Mouse (Mus musculus) liver, embryonic 11.5 days (tissue): ENCODE measurements around the gene Sap30bp. TPM values are rescaled to one million over a fixed set of nuclear protein-coding genes. Genes with fewer than 3 reads are reported as not detected.
A peak's percentile ranks its signal among the peaks of the same experiment; 100 is the strongest.

Experiments
- ATAC-seq: fragments of 200-750 bp; cut with Nextera tagmentation; replicated peaks from 2 replicates; pipeline ENCODE4 v1.8.0; 2017; ENCODE audit warnings: moderate number of reproducible peaks, mild to moderate bottlenecking, moderate TSS enrichment, moderate library complexity; ENCODE audit not compliant: low FRiP score
- DNase-seq: peaks from one replicate; pipeline ENCODE4 v3.0.0-alpha.2; 2017; ENCODE audit warnings: low spot score
- H3K27ac ChIP-seq: fragments of 300-500 bp; sonication (generic); 2 replicates; pipeline ENCODE4 v1.5.1; 2014; ENCODE audit warnings: mild to moderate bottlenecking, low read depth, low read length, control low read depth
- H3K27me3 ChIP-seq: fragments of 300-500 bp; sonication (generic); replicated peaks from 2 replicates; pipeline ENCODE4 v1.6.1; 2014; ENCODE audit warnings: low read length, mixed read lengths; ENCODE audit not compliant: control insufficient read depth, insufficient read depth
- H3K36me3 ChIP-seq: fragments of 300-500 bp; sonication (generic); 2 replicates; pipeline ENCODE4 v1.6.1; 2014; ENCODE audit warnings: mild to moderate bottlenecking, low read length, moderate library complexity, mixed read lengths; ENCODE audit not compliant: control insufficient read depth, insufficient read depth
- H3K4me1 ChIP-seq: fragments of 300-500 bp; sonication (generic); replicated peaks from 2 replicates; pipeline ENCODE4 v1.6.1; 2014; ENCODE audit warnings: low read length, mixed read lengths; ENCODE audit not compliant: control insufficient read depth, insufficient read depth
- H3K4me2 ChIP-seq: fragments of 300-500 bp; sonication (generic); 2 replicates; pipeline ENCODE4 v1.6.1; 2014; ENCODE audit warnings: mild to moderate bottlenecking, control low read depth, moderate library complexity
- H3K4me3 ChIP-seq: fragments of 300-500 bp; sonication (generic); 2 replicates; pipeline ENCODE4 v1.5.1; 2014; ENCODE audit warnings: low read depth, low read length, control low read depth
- H3K9ac ChIP-seq: fragments of 300-500 bp; sonication (generic); 2 replicates; pipeline ENCODE4 v1.6.1; 2014; ENCODE audit warnings: low read depth, low read length, control low read depth
- H3K9me3 ChIP-seq: fragments of 300-500 bp; sonication (generic); 2 replicates; pipeline ENCODE4 v1.6.1; 2016; ENCODE audit warnings: low read length, inconsistent platforms, mixed read lengths; ENCODE audit not compliant: control insufficient read depth
- WGBS: fragments of 180-500 bp; shearing (Covaris S2); extraction: QIAGEN DNeasy Blood & Tissue Kit; methylation state at CpG from one replicate; pipeline ENCODE4 v1.1.7; 2014; 5-methylcytosine and 5-hydroxymethylcytosine counted together
- polyA plus RNA-seq: library from polyadenylated mRNA; unstranded; fragments of >200 nt; fragmentation: Nextera tagmentation; extraction: Ambion mirVana; gene quantifications from 2 replicates; pipeline ENCODE4 v1.2.1, GENCODE M21; 2014

The Sap30bp gene
- polyA plus RNA-seq, 1 experiment from 2014 or later: 39.9 TPM

DNA sequence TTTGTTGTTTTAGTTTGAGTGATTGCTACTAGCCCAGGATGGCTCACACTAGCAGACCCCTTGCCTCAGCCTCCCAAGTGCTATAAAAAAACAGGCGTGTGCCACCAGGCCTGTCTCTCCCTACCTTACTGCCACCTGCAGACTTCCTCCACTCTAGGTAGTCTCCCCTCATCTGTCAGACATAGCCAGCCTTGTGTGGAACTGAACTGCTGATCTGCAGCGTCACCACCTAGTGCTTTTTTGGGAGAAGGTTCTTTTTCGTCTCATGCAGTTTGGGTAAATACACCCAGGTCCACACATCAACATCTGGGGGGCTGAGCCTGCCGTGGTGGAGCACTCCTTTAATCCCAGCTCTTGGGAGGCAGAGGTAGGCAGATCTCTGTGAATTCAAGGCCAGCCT is 64.0 kb downstream of the Sap30bp start:
- Histone ChIP-seq H3K4me2 (no peak overlapping the region), H3K4me3 (no peak overlapping the region), H3K9me3 (no peaks in the 10 kb centered on the region), H3K9ac (no peak overlapping the region), H3K36me3 (no peaks in the 10 kb centered on the region), H3K27me3 (peaks cover 6% of the 10 kb centered on the region; the same call in 1 of the 2 replicates), H3K27ac (no peak overlapping the region), H3K4me1 (peaks cover 11% of the 10 kb centered on the region)
- ATAC-seq (no peak), DNase-seq (no peak)
- WGBS: 69% methylated on average over 4 of the region's 4 CpGs

DNA sequence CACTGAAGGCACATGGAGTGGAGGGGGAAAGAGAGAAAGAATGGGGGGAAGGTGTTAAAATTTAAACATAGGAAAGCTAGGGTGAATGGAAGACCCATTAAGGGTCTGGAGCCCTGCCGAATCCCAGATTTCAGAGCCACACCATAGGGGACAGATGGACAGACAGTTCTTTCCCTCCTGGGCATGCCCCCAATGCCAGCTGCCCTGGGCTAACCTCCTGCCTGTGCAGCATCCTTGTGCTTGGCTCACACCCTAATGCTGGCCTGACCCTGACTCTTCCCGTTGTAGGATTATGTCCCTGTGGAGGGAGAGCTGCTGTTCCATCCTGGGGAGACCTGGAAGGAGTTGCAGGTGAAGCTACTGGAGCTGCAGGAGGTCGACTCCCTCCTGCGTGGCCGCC is 64.6 kb downstream of the Sap30bp start:
- no peak for DNase-seq
- H3K4me1 ChIP-seq: peaks cover 11% of the 10 kb centered on the region
- no peak overlapping the region for H3K27ac ChIP-seq
- peaks cover 6% of the 10 kb centered on the region; the same call in 1 of the 2 replicates for H3K27me3 ChIP-seq
- no peaks in the 10 kb centered on the region for H3K9me3 ChIP-seq
- H3K4me2 ChIP-seq: no peak overlapping the region
- WGBS: 56% methylated on average over 5 of the region's 5 CpGs
- no peak overlapping the region for H3K9ac ChIP-seq
- H3K4me3 ChIP-seq: no peak overlapping the region
- no peaks in the 10 kb centered on the region for H3K36me3 ChIP-seq
- ATAC-seq: no peak

DNA sequence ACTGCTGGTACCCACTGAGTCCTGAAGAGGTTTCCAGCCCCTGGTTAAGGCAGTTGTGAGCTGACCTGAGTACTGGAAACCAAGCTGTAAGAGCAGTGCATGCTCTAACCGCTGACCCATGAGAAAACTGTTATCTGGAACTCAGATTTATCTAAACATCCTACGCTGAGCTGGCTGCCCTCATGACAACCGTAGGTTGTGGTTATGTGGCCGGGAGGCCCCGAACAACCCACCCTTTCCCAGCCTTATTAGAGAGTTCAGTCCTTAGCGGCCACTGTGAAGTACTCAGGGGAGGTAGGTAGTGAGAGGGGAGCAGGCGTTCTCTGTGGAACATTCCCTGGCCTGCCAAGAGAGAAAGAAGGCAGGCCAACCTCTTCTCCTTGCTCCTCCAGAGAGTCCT is 65.9 kb downstream of the Sap30bp start:
- no peaks in the 10 kb centered on the region for H3K9me3 ChIP-seq
- H3K27ac ChIP-seq: no peak overlapping the region
- H3K4me2 ChIP-seq: peak overlapping the region; percentile 9; the same call in 1 of the 2 replicates
- H3K27me3 ChIP-seq: peaks cover 6% of the 10 kb centered on the region; the same call in 1 of the 2 replicates
- WGBS: 41% methylated on average over 7 of the region's 7 CpGs
- peaks cover 18% of the 10 kb centered on the region for H3K4me1 ChIP-seq
- H3K9ac ChIP-seq: no peak overlapping the region
- H3K36me3 ChIP-seq: no peaks in the 10 kb centered on the region
- ATAC-seq (no peak), DNase-seq (no peak)
- H3K4me3 ChIP-seq: no peak overlapping the region

DNA sequence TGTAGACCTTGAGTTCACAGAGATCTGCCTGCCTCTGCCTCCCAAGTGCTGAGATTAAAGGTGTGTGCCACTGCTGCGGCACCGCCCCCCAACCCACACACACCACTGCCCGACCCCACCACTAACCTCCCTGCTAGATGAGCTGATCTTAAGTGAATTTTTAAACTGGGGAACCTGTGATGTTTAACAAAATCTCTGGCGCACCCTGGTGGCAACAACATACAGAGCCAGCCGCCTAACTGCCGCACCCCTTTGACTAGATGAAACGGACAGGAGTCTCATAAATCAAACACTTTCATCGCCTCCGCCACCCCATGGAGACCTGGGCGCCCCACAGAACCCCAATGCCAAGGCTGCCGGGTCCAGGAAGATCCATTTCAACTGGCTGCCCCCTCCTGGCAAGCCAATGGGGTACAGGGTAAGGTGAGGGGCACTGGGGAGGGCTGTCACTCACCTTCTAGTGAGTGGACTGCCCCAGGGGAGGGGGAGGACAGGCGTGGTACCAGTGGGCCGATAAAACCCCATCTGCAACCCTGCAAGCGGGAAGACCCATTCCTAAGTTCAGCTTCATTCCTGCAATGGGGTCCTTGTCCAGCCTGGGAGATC is 66.6 kb downstream of the Sap30bp start:
- ATAC-seq (no peak), DNase-seq (peak; percentile 71)
- Histone ChIP-seq H3K4me3 (no peak overlapping the region), H3K27me3 (peaks cover 6% of the 10 kb centered on the region; the same call in 1 of the 2 replicates), H3K4me1 (peaks cover 21% of the 10 kb centered on the region), H3K36me3 (no peaks in the 10 kb centered on the region), H3K9ac (no peak overlapping the region), H3K9me3 (no peaks in the 10 kb centered on the region), H3K4me2 (peak overlapping the region; percentile 12; the same call in 1 of the 2 replicates), H3K27ac (no peak overlapping the region)
- 9% methylated on average over 14 of the region's 14 CpGs for WGBS

DNA sequence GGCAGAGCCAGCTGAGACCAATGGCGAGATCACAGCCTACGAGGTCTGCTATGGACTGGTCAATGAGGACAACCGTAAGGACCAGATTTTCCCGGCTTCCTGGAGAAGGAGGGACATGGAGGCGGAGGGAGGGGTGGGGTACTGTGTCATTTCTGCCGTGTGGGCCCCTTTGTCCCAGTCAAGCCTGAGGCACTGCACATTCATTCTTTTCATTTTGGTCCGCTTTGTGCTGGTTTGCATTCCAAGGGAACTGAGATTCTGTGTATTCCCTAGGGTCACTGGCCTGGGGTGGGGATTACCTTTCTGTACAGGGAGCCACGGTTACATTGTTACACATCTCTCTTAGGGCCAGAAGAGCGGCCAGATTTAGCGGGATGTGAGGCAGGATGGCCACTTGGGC is 67.5 kb downstream of the Sap30bp start:
- H3K27me3 ChIP-seq: peaks cover 6% of the 10 kb centered on the region; the same call in 1 of the 2 replicates
- H3K36me3 ChIP-seq: no peaks in the 10 kb centered on the region
- H3K9ac ChIP-seq: no peak overlapping the region
- H3K4me3 ChIP-seq: no peak overlapping the region
- H3K4me1 ChIP-seq: peaks cover 28% of the 10 kb centered on the region
- DNase-seq: no peak
- H3K9me3 ChIP-seq: no peaks in the 10 kb centered on the region
- no peak overlapping the region for H3K27ac ChIP-seq
- no peak overlapping the region for H3K4me2 ChIP-seq
- ATAC-seq: no peak
- WGBS: 64% methylated on average over 10 of the region's 10 CpGs

DNA sequence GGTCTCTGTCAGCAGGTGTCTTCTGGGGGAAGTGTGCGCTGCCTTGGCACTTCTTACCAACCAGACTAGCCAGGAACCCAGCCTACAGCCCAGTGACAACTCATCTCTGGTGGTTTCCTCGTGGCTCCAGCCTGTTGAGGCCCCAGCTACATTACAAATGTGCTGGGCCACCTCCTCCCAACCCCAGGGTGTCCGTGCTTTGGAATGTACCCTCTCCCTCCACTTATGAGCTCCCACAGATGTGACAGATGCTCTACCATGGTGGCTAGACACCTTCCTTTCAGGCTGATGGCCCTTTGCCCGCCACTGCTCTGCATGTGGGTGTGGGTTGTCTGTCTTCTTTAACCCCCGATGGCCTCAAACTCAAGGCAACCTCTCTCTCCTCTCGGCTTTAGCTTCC is 68.6 kb downstream of the Sap30bp start:
- ATAC-seq: no peak
- Histone ChIP-seq H3K4me1 (peaks cover 33% of the 10 kb centered on the region), H3K36me3 (no peaks in the 10 kb centered on the region), H3K4me2 (no peak overlapping the region), H3K4me3 (no peak overlapping the region), H3K27me3 (peaks cover 6% of the 10 kb centered on the region; the same call in 1 of the 2 replicates), H3K9me3 (no peaks in the 10 kb centered on the region), H3K9ac (no peak overlapping the region), H3K27ac (no peak overlapping the region)
- 69% methylated on average over 6 of the region's 6 CpGs for WGBS
- no peak for DNase-seq

DNA sequence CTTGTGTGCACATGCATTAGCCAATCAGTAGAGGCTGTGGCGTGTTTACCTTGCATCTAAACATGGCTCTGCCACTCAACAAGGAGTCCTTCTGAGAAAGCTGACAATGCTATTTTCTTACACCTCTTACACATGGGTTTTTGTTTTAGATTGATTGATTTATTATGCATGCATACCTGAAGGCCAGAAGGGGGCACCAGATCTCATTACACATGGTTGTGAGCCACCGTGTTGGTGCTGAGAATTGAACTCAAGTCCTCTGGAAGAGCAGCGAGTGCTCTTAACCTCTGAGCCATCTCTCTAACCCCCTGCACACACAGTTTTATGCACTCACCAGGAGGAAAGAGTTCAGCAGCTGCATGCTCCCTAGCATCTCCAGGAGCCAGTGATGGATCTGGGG is 69.8 kb downstream of the Sap30bp start:
- Histone ChIP-seq H3K27me3 (peaks cover 6% of the 10 kb centered on the region; the same call in 1 of the 2 replicates), H3K4me1 (peaks cover 33% of the 10 kb centered on the region), H3K36me3 (peaks cover 3% of the 10 kb centered on the region; the same call in 1 of the 2 replicates), H3K27ac (no peak overlapping the region), H3K4me2 (no peak overlapping the region), H3K4me3 (no peak overlapping the region), H3K9me3 (no peaks in the 10 kb centered on the region), H3K9ac (no peak overlapping the region)
- DNase-seq: no peak
- no peak for ATAC-seq
- 83% methylated on average over 3 of the region's 3 CpGs for WGBS

DNA sequence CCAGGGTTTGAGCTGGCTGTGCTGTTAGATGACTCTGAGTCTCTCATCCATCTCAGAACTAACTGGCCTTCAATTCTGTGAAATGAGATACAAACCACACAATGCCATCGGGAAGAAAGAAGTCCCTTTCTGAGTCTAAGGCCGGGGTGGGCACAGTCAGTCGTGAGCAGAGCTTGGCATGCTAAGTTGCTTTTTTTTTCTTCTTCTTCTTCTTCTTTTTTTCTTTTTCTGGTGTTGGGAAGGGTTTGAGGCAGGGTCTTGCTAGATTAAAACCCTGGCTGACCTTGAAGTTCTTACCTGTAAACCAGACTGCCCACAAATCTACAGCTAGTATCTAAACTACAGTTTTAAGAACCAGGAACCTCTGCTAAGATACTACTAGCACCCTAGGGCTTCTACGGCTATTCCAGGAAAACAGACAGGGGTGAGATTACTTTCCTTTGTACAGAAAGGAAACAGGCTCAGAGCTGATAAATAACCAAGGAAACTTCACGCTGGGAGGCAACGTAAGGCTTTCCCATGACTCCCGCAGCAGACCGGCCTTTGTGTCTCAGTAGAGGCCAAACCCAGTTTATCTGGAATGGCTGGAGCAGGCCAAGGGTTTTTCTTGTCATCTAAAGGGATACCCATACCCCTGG is 71.2 kb downstream of the Sap30bp start:
- H3K27ac ChIP-seq: peak overlapping the region; percentile 87
- peaks cover 28% of the 10 kb centered on the region for H3K4me1 ChIP-seq
- no peak for DNase-seq
- ATAC-seq: no peak
- H3K27me3 ChIP-seq: peaks cover 6% of the 10 kb centered on the region; the same call in 1 of the 2 replicates
- peak overlapping the region; percentile 61 for H3K9ac ChIP-seq
- H3K9me3 ChIP-seq: no peaks in the 10 kb centered on the region
- peaks cover 9% of the 10 kb centered on the region; the same call in 1 of the 2 replicates for H3K36me3 ChIP-seq
- peak overlapping the region; percentile 79 for H3K4me2 ChIP-seq
- 20% methylated on average over 8 of the region's 8 CpGs for WGBS
- peak overlapping the region; percentile 41 for H3K4me3 ChIP-seq
